Mouse (Mus musculus): ENCODE results near the gene Tm9sf4. TPM values are rescaled to one million over a fixed set of nuclear protein-coding genes. Genes with fewer than 3 reads are reported as not detected.

Tm9sf4 gene
- polyA plus RNA-seq, 1 experiment from 2014 or later = 29.3 TPM

- H3K9ac ChIP-seq = no peak overlapping the region
These were observed 970 bp upstream of the Tm9sf4 start for GRCm38 (mm10) chr2:153160133-153160532.

GRCm38 (mm10) chr2:153161684-153162080 lies 579 bp downstream of the Tm9sf4 start:
- Histone ChIP-seq H3K4me1 (replicated peaks) (peaks cover 32% of the 10 kb centered on the region), H3K27me3 (no peaks in the 10 kb centered on the region), H3K9me3 (replicated peaks) (no peaks in the 10 kb centered on the region), H3K27ac (peak overlapping the region; percentile 83), H3K36me3 (no peaks in the 10 kb centered on the region), H3K4me2 (peak overlapping the region; percentile 93), H3K9ac (peak overlapping the region; percentile 87), H3K4me3 (replicated peaks) (peak overlapping the region; percentile 85)
- DNase-seq (no peak), ATAC-seq (ENCODE audit: low read depth) (peak; percentile 66)
- under 1% methylated on average over 16 of the region's 16 CpGs for WGBS (ENCODE audit: insufficient replicate concordance)

More at GRCm38 (mm10) chr2:153160133-153160532, 970 bp upstream of the Tm9sf4 start:
- H3K4me1 ChIP-seq (replicated peaks) = peaks cover 25% of the 10 kb centered on the region
- H3K4me2 ChIP-seq = no peak overlapping the region
- H3K4me3 ChIP-seq (replicated peaks) = no peak overlapping the region
- no peaks in the 10 kb centered on the region for H3K36me3 ChIP-seq
- DNase-seq (no peak), ATAC-seq (ENCODE audit: low read depth) (no peak)
- H3K27me3 ChIP-seq = peaks cover 3% of the 10 kb centered on the region; the same call in 1 of the 2 replicates
- no peak overlapping the region for H3K27ac ChIP-seq
- WGBS (ENCODE audit: insufficient replicate concordance) = 65% methylated on average over 5 of the region's 5 CpGs
- H3K9me3 ChIP-seq (replicated peaks) = no peaks in the 10 kb centered on the region

GRCm38 (mm10) chr2:153167136-153167535 lies 6.0 kb downstream of the Tm9sf4 start:
- peaks cover 72% of the 10 kb centered on the region for H3K4me1 ChIP-seq (replicated peaks)
- no peak for DNase-seq
- H3K27me3 ChIP-seq = no peaks in the 10 kb centered on the region
- no peak overlapping the region for H3K9ac ChIP-seq
- H3K27ac ChIP-seq = peak overlapping the region; percentile 39
- no peak overlapping the region for H3K4me3 ChIP-seq (replicated peaks)
- H3K9me3 ChIP-seq (replicated peaks) = no peaks in the 10 kb centered on the region
- ATAC-seq (ENCODE audit: low read depth) = no peak
- no peaks in the 10 kb centered on the region for H3K36me3 ChIP-seq
- H3K4me2 ChIP-seq = no peak overlapping the region
- WGBS (ENCODE audit: insufficient replicate concordance) = 85% methylated on average over 6 of the region's 6 CpGs

GRCm38 (mm10) chr2:153168134-153168820 lies 7.2 kb downstream of the Tm9sf4 start:
- peak overlapping the region; percentile 44; the same call in 1 of the 2 replicates for H3K9ac ChIP-seq
- no peak for ATAC-seq (ENCODE audit: low read depth)
- no peaks in the 10 kb centered on the region for H3K9me3 ChIP-seq (replicated peaks)
- H3K4me2 ChIP-seq = peak overlapping the region; percentile 0; the same call in 1 of the 2 replicates
- H3K27ac ChIP-seq = peak overlapping the region; percentile 39
- H3K36me3 ChIP-seq = no peaks in the 10 kb centered on the region
- no peak overlapping the region for H3K4me3 ChIP-seq (replicated peaks)
- peaks cover 61% of the 10 kb centered on the region for H3K4me1 ChIP-seq (replicated peaks)
- H3K27me3 ChIP-seq = no peaks in the 10 kb centered on the region
- no peak for DNase-seq
- WGBS (ENCODE audit: insufficient replicate concordance) = 35% methylated on average over 2 of the region's 2 CpGs

GRCm38 (mm10) chr2:153170490-153171224 lies 9.6 kb downstream of the Tm9sf4 start:
- peaks cover 64% of the 10 kb centered on the region for H3K4me1 ChIP-seq (replicated peaks)
- H3K9me3 ChIP-seq (replicated peaks) = no peaks in the 10 kb centered on the region
- DNase-seq (no peak), ATAC-seq (ENCODE audit: low read depth) (no peak; the same call in 1 of the 2 replicates)
- H3K4me3 ChIP-seq (replicated peaks) = no peak overlapping the region
- H3K9ac ChIP-seq = no peak overlapping the region
- H3K4me2 ChIP-seq = no peak overlapping the region
- H3K27ac ChIP-seq = peak overlapping the region; percentile 59
- WGBS (ENCODE audit: insufficient replicate concordance) = 76% methylated on average over 9 of the region's 9 CpGs
- no peaks in the 10 kb centered on the region for H3K36me3 ChIP-seq
- no peaks in the 10 kb centered on the region for H3K27me3 ChIP-seq

- Histone ChIP-seq H3K9me3 (replicated peaks) (no peaks in the 10 kb centered on the region), H3K27me3 (no peaks in the 10 kb centered on the region), H3K4me3 (replicated peaks) (no peak overlapping the region), H3K4me2 (no peak overlapping the region), H3K4me1 (replicated peaks) (peaks cover 61% of the 10 kb centered on the region), H3K36me3 (no peaks in the 10 kb centered on the region), H3K9ac (no peak overlapping the region), H3K27ac (no peak overlapping the region; the same call in 1 of the 2 replicates)
- WGBS (ENCODE audit: insufficient replicate concordance) = 78% methylated on average over 5 of the region's 5 CpGs
- ATAC-seq (ENCODE audit: low read depth) (no peak), DNase-seq (no peak)
These were observed 10.9 kb downstream of the Tm9sf4 start for GRCm38 (mm10) chr2:153171966-153172365.

- WGBS (ENCODE audit: insufficient replicate concordance) = 72% methylated on average over 8 of the region's 8 CpGs
- Histone ChIP-seq H3K4me3 (replicated peaks) (no peak overlapping the region), H3K4me1 (replicated peaks) (peaks cover 31% of the 10 kb centered on the region), H3K9ac (no peak overlapping the region), H3K27me3 (no peaks in the 10 kb centered on the region), H3K27ac (no peak overlapping the region), H3K36me3 (peaks cover 24% of the 10 kb centered on the region), H3K9me3 (replicated peaks) (no peaks in the 10 kb centered on the region), H3K4me2 (no peak overlapping the region)
- ATAC-seq (ENCODE audit: low read depth) = no peak
- DNase-seq = no peak
These were observed 15.0 kb downstream of the Tm9sf4 start for GRCm38 (mm10) chr2:153175995-153176570.

- Histone ChIP-seq H3K27ac (no peak overlapping the region), H3K4me2 (no peak overlapping the region), H3K9ac (no peak overlapping the region), H3K27me3 (no peaks in the 10 kb centered on the region), H3K4me3 (replicated peaks) (no peak overlapping the region), H3K4me1 (replicated peaks) (peaks cover 21% of the 10 kb centered on the region; the same call in 1 of the 2 replicates), H3K36me3 (peaks cover 34% of the 10 kb centered on the region), H3K9me3 (replicated peaks) (no peaks in the 10 kb centered on the region)
- 76% methylated on average over 3 of the region's 3 CpGs for WGBS (ENCODE audit: insufficient replicate concordance)
- DNase-seq (no peak), ATAC-seq (ENCODE audit: low read depth) (no peak)
These were observed 16.1 kb downstream of the Tm9sf4 start for GRCm38 (mm10) chr2:153177188-153177587.

- 83% methylated on average over 10 of the region's 10 CpGs for WGBS (ENCODE audit: insufficient replicate concordance)
- Histone ChIP-seq H3K9ac (no peak overlapping the region), H3K36me3 (peaks cover 55% of the 10 kb centered on the region), H3K4me1 (replicated peaks) (peaks cover 21% of the 10 kb centered on the region; the same call in 1 of the 2 replicates), H3K4me3 (replicated peaks) (no peak overlapping the region), H3K9me3 (replicated peaks) (no peaks in the 10 kb centered on the region), H3K27me3 (no peaks in the 10 kb centered on the region), H3K4me2 (no peak overlapping the region), H3K27ac (no peak overlapping the region)
- no peak for DNase-seq
- ATAC-seq (ENCODE audit: low read depth) = no peak
These were observed 18.2 kb downstream of the Tm9sf4 start for GRCm38 (mm10) chr2:153179126-153179860.

GRCm38 (mm10) chr2:153179961-153180360 lies 18.9 kb downstream of the Tm9sf4 start:
- 89% methylated on average over 3 of the region's 3 CpGs for WGBS (ENCODE audit: insufficient replicate concordance)
- Histone ChIP-seq H3K4me3 (replicated peaks) (no peak overlapping the region), H3K9ac (no peak overlapping the region), H3K9me3 (replicated peaks) (no peaks in the 10 kb centered on the region), H3K36me3 (peaks cover 62% of the 10 kb centered on the region), H3K27me3 (no peaks in the 10 kb centered on the region), H3K4me2 (no peak overlapping the region), H3K4me1 (replicated peaks) (peaks cover 18% of the 10 kb centered on the region; the same call in 1 of the 2 replicates), H3K27ac (no peak overlapping the region)
- ATAC-seq (ENCODE audit: low read depth) = no peak
- DNase-seq = no peak

- no peak overlapping the region for H3K9ac ChIP-seq
- no peak overlapping the region for H3K4me3 ChIP-seq (replicated peaks)
- no peaks in the 10 kb centered on the region for H3K9me3 ChIP-seq (replicated peaks)
- H3K27me3 ChIP-seq = no peaks in the 10 kb centered on the region
- DNase-seq (no peak), ATAC-seq (ENCODE audit: low read depth) (peak; percentile 60; the same call in 1 of the 2 replicates)
- H3K27ac ChIP-seq = no peak overlapping the region
- peaks cover 6% of the 10 kb centered on the region; the same call in 1 of the 2 replicates for H3K4me1 ChIP-seq (replicated peaks)
- peaks cover 98% of the 10 kb centered on the region for H3K36me3 ChIP-seq
- H3K4me2 ChIP-seq = no peak overlapping the region
- WGBS (ENCODE audit: insufficient replicate concordance) = 64% methylated on average over 2 of the region's 2 CpGs
These were observed 25.1 kb downstream of the Tm9sf4 start for GRCm38 (mm10) chr2:153186176-153186591.

Data from liver, embryonic 13.5 days (tissue).